Mouse (Mus musculus) layer of hippocampus, adult 18-20 months (tissue): ENCODE data around the gene Gm20431. TPM values are rescaled to one million over a fixed set of nuclear protein-coding genes. Genes with fewer than 3 reads are reported as not detected.
A peak's percentile ranks its signal among the peaks of the same experiment; 100 is the strongest.

Experiments used
- DNase-seq, 2 experiments: peaks; one replicate each; pipeline ENCODE4 v3.0.0; 2022; ENCODE audit warnings: low spot score in 2 of 2
- microRNA-seq, 2 experiments: library from miRNA; unstranded; fragments of <30 nt; microRNA quantifications; one replicate each; pipeline ENCODE4 v1.2.0; 2021
- total RNA-seq, 2 experiments: library from RNA; stranded (reverse); gene quantifications; 2 replicates each; pipeline ENCODE4 v1.2.3; 2021

Gm20431 gene
- total RNA-seq, 2 experiments from 2014 or later: 36.7 to 39.9 TPM

DNA sequence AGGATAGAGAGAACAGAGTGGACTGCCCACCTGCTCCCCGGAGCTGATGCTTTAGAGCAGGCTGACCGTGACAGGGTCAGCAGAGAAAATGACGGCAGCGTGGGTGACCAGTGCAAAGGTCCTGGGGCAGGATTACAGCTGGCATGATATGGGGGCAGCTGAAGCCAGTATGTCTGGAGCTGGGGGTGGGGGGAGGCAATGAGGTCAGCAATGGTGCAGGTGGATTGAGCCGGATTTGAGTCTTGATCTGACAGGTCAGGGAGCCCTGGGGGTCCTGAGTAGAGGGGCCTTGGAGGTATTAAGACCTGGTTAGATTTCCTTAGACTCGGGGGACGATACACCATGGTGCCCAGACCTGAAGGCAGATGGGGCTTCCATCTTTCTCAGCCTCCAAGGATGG is 85.7 kb downstream of the Gm20431 start:
- DNase-seq: no peak

DNA sequence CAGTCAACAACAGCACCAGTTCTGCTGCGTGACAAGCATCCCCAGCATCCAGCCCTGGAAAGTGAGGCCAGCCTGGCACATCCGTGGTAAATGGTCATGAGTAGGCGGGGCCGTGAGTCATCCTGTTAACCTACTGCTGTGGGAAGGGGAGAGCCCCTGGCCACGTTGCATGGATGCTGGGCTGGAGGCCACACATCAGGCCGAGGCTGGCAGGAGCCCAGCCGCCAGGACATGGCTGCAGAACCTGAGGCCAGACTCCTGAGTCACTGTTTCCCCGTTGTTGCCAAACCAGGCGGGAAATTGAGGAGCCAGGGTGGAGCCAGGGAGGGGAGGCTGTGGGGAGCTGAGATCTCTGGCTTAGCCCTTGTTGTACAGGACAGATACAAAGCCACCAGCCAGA is 86.5 kb downstream of the Gm20431 start:
- no peak for DNase-seq

- DNase-seq: no peak
These were observed 89.7 kb downstream of the Gm20431 start for GRCm38 (mm10) chr2:167571442-167572220.

- no peak for DNase-seq
These were observed 90.5 kb downstream of the Gm20431 start for GRCm38 (mm10) chr2:167570815-167571214.

DNA sequence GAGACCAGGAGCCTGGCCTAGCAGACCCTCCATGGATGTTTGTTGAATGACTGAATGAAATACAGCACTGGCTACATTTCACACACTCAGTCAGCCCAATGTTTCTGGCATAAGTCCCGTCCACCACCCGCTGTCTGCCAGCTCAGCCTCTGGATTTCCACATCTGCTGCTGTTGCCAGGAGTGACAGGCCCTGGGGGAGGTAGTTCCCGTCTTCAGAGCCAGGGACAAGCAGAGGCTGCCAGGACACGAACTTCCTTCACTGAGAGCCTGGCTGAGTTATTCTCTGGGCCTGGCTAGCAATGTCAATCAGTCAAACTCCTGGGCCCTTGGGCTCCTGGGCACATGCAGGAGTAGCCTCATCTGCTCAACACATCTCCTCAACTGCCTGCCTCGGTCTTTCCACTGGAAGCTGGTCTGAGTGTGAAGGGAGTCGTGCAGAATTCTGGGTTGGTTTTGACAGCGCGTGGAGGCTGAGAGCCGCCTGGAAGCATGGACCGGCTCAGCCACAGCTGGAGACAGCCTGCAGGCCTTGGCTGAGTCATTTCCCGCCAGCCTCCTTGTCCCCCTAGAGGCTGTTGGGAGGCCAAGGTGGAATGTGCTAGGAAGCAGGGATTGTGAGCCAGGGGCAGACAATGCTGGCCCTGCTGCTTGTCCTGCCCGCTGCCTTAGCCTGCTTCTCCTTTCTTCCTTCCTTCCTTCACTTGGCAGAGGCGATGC is 91.2 kb downstream of the Gm20431 start:
- DNase-seq: peak in 1 of 2 experiments; percentile 22

GRCm38 (mm10) chr2:167568112-167568511 is 93.2 kb downstream of the Gm20431 start:
- DNase-seq: no peak

DNA sequence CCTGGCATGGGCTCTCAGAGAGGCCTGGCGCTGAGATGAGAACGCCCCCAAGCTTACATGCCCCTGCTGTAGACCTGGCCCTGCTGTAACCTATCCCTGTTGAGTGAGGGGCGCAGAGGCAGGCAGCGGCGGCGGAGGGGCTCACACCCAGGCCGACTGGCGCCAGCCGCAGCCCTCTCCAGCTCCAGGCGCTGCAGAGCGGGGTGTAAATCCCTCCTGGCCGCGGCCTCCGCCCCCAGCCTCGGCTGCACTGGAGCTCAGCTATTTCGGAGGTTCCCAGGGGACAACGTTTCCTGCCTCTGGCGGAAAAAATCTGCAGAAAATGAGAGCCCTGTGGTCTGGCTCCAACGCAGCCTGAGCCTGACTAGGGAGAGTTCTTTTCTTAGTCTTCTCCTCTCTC is 95.6 kb downstream of the Gm20431 start:
- DNase-seq: no peak

GRCm38 (mm10) chr2:167565312-167565656 is 96.0 kb downstream of the Gm20431 start:
- no peak for DNase-seq

- no peak for DNase-seq
These were observed 96.6 kb downstream of the Gm20431 start for GRCm38 (mm10) chr2:167564551-167565311.

DNA sequence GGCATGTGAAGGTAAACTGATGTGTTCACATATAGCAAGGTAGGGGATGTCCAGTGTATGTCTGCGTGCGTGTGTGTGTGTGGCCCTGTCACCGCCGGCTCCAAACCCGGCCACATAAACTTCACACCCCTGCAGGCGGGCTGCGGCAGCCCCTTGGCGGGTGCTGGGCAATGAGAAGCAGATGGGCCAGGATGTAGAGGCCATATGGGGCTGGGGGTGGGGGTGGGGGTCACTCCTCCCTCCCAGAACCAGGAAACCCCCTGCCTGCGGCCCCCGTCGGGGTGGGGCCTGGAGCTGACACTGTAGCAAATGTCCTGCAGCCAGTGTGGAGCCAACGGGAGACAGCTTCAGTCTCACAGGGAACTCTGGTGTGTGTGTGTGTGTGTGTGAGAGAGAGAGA is 97.6 kb downstream of the Gm20431 start:
- no peak for DNase-seq

- DNase-seq: no peak
These were observed 98.3 kb downstream of the Gm20431 start for GRCm38 (mm10) chr2:167563035-167563434.

- peak in 1 of 2 experiments; percentile 7 for DNase-seq
These were observed 99.2 kb downstream of the Gm20431 start for GRCm38 (mm10) chr2:167562101-167562500.

GRCm38 (mm10) chr2:167559413-167559812 is 101.9 kb downstream of the Gm20431 start:
- DNase-seq: no peak

Small RNA genes within 50 kb of the gene (microRNA-seq; reads per million reads assigned to microRNA genes)
- gene Gm22355: 0 reads per million in 2 experiments

Other genes with a start within 250 kb of the Gm20431 start
- 10 to 100 TPM; 28.9 to 29.9 TPM for gene Slc9a8, start 239.8 kb downstream of the Gm20431 start, total RNA-seq
- 10 to 100 TPM; 51.4 to 54.6 TPM for gene Rnf114, start 168.9 kb downstream of the Gm20431 start, total RNA-seq
- 10 to 100 TPM; 81.6 to 89.6 TPM for gene Spata2, start 168.6 kb downstream of the Gm20431 start, total RNA-seq
- gene Snai1, start 123.3 kb downstream of the Gm20431 start, total RNA-seq: under 1 TPM; 0.32 to 0.53 TPM
- 100 to 1,000 TPM; 235 to 247 TPM for gene Ube2v1, start 29.4 kb downstream of the Gm20431 start, total RNA-seq
- gene Cebpb, start 27.4 kb upstream of the Gm20431 start, total RNA-seq: 10 to 100 TPM; 41.9 to 43.2 TPM
- gene Tmem189, start 28.3 kb upstream of the Gm20431 start, total RNA-seq: 10 to 100 TPM; 46.7 TPM